Mouse (Mus musculus): ENCODE measurements around the gene Lcn4. TPM values are rescaled to one million over a fixed set of nuclear protein-coding genes. Genes with fewer than 3 reads are reported as not detected.
A peak's percentile ranks its signal among the peaks of the same experiment; 100 is the strongest.
"Not testable (repeated sequence)": the region's sequence is repeated elsewhere in the genome, so short reads cannot be mapped to it uniquely, and the experiment has no call there.

Gene Lcn4
- total RNA-seq (2014; rRNA removed), result not detected in 2 replicates
- polyA plus RNA-seq (2015; fragmentation: Nextera tagmentation; extraction: Ambion mirVana), result not detected in 2 replicates

GRCm38 (mm10) chr2:26671182-26671581 is at the start of gene Lcn4:
Gene Lcn4, minus strand, starts transcription at chr2:26671282.
- ATAC-seq (ENCODE audit: low FRiP score), result no peak
- TF ChIP-seq CTCF (IDR thresholded peaks at IDR 0.05), result no peak
- Histone ChIP-seq H3K4me3 (ENCODE audit: low read depth, low read length) (no peak within 1 kb of the TSS), H3K4me2 (ENCODE audit: low read depth, low read length, poor library complexity, severe bottlenecking) (no peak within 1 kb of the TSS), H3K27ac (ENCODE audit: low read depth, low read length) (no peak within 1 kb of the TSS), H3K36me3 (ENCODE audit: insufficient read depth, low read length) (no peaks in the 10 kb centered on the region), H3K4me1 (ENCODE audit: insufficient read depth, low read length) (no peaks in the 10 kb centered on the region), H3K9ac (replicated peaks; ENCODE audit: low read length, poor library complexity, severe bottlenecking) (no peak within 1 kb of the TSS), H3K27me3 (ENCODE audit: insufficient read depth, low read length) (no peaks in the 10 kb centered on the region), H3K9me3 (ENCODE audit: low read length) (no peaks in the 10 kb centered on the region)
- no peak for DNase-seq (ENCODE audit: low spot score)
- 96% methylated on average over 3 of the region's 3 CpGs for WGBS

DNA sequence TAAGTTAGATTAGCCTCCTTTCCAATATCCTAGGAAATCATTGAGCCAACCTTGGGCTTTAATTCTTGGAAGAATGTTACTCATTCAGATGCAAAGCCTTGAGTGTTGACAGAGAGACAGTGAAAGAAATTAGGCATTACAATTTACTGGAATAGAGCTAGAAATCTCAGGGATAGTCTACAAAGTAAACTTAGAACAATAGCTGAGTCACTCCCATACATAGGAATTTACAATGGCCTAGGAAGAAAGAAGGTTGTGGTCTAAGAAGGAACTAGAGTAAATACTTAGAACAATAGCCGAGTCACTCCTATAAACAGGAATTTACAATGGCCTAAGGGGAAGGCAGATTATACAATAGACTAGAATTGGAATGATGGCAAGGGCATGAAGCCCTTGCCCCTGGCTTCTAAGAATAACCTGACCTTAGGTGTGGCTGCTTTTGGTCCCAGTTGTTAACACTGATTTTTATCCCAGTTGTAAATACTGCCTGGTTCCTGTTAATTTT is 15.1 kb upstream of the Lcn4 start:
- no peak for TF ChIP-seq CTCF (IDR thresholded peaks at IDR 0.05)
- H3K36me3 ChIP-seq (ENCODE audit: insufficient read depth, low read length), result no peaks in the 10 kb centered on the region
- no peak overlapping the region for H3K4me3 ChIP-seq (ENCODE audit: low read depth, low read length)
- no peaks in the 10 kb centered on the region for H3K27me3 ChIP-seq (ENCODE audit: insufficient read depth, low read length)
- H3K9ac ChIP-seq (replicated peaks; ENCODE audit: low read length, poor library complexity, severe bottlenecking), result no peak overlapping the region
- H3K9me3 ChIP-seq (ENCODE audit: low read length), result no peaks in the 10 kb centered on the region
- no peak for DNase-seq (ENCODE audit: low spot score)
- no peak overlapping the region for H3K4me2 ChIP-seq (ENCODE audit: low read depth, low read length, poor library complexity, severe bottlenecking)
- no peak for ATAC-seq (ENCODE audit: low FRiP score)
- WGBS, result 90% methylated on average over 1 of the region's 1 CpGs
- no peak overlapping the region for H3K27ac ChIP-seq (ENCODE audit: low read depth, low read length)
- no peaks in the 10 kb centered on the region for H3K4me1 ChIP-seq (ENCODE audit: insufficient read depth, low read length)

DNA sequence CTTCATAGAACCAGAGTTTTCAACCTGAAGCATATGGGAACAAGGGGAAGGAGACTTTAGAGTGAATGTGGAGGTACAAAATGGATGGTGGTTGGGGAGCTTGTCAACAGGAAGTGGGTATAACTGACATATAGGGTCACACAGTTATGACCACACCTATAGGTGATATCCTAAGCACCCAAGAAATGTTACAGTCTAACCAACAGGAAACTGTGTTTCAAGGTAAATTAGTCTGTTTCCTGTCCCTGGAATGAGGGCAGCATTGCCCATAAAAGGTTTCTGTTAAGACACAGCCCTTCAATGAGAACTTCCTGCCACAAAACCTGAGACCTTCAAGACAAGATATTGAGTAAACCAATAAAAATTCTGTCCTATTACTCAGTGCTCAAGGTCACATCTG is 2.3 kb downstream of the Lcn4 start:
- H3K27ac ChIP-seq (ENCODE audit: low read depth, low read length), result no peak overlapping the region
- H3K36me3 ChIP-seq (ENCODE audit: insufficient read depth, low read length), result no peaks in the 10 kb centered on the region
- no peak for ATAC-seq (ENCODE audit: low FRiP score)
- TF ChIP-seq CTCF (IDR thresholded peaks at IDR 0.05), result no peak
- no peak overlapping the region for H3K9ac ChIP-seq (replicated peaks; ENCODE audit: low read length, poor library complexity, severe bottlenecking)
- H3K4me1 ChIP-seq (ENCODE audit: insufficient read depth, low read length), result no peaks in the 10 kb centered on the region
- H3K27me3 ChIP-seq (ENCODE audit: insufficient read depth, low read length), result no peaks in the 10 kb centered on the region
- no peak overlapping the region for H3K4me3 ChIP-seq (ENCODE audit: low read depth, low read length)
- no peak overlapping the region for H3K4me2 ChIP-seq (ENCODE audit: low read depth, low read length, poor library complexity, severe bottlenecking)
- H3K9me3 ChIP-seq (ENCODE audit: low read length), result no peaks in the 10 kb centered on the region
- no peak for DNase-seq (ENCODE audit: low spot score)

- WGBS, result 94% methylated on average over 1 of the region's 1 CpGs
- H3K4me1 ChIP-seq (ENCODE audit: insufficient read depth, low read length); DNase-seq (ENCODE audit: low spot score); H3K4me3 ChIP-seq (ENCODE audit: low read depth, low read length); H3K36me3 ChIP-seq (ENCODE audit: insufficient read depth, low read length); ATAC-seq (ENCODE audit: low FRiP score); H3K9me3 ChIP-seq (ENCODE audit: low read length); H3K4me2 ChIP-seq (ENCODE audit: low read depth, low read length, poor library complexity, severe bottlenecking); H3K27ac ChIP-seq (ENCODE audit: low read depth, low read length); H3K27me3 ChIP-seq (ENCODE audit: insufficient read depth, low read length); H3K9ac ChIP-seq (replicated peaks; ENCODE audit: low read length, poor library complexity, severe bottlenecking): not testable (repeated sequence)
- peak; percentile 67 for TF ChIP-seq CTCF (IDR thresholded peaks at IDR 0.05)
Observed at GRCm38 (mm10) chr2:26663551-26663950, 7.5 kb downstream of the Lcn4 start.

DNA sequence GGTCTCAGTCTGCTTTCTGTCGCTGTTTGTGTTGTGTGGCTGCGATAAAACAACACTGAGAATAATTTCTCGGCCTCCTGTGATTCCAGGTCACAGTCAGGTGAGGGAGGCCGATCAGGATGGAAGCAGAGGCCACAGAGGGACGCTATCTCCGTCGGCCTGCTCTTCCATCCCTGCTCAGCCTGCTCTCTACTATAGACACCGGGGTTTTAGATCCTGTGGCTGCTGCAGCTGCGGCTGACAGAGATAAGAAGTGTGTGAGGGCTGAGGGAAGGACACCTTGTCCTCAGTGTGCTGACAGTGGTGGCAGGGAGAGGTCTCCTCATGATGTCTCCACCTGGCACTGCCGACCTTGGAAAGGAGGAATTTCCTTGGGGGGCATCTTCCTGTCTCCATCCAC is 8.0 kb downstream of the Lcn4 start:
- no peak overlapping the region for H3K4me2 ChIP-seq (ENCODE audit: low read depth, low read length, poor library complexity, severe bottlenecking)
- no peak overlapping the region for H3K4me3 ChIP-seq (ENCODE audit: low read depth, low read length)
- H3K4me1 ChIP-seq (ENCODE audit: insufficient read depth, low read length), result no peaks in the 10 kb centered on the region
- no peak for TF ChIP-seq CTCF (IDR thresholded peaks at IDR 0.05)
- ATAC-seq (ENCODE audit: low FRiP score), result no peak
- no peaks in the 10 kb centered on the region for H3K27me3 ChIP-seq (ENCODE audit: insufficient read depth, low read length)
- WGBS, result 84% methylated on average over 10 of the region's 10 CpGs
- no peaks in the 10 kb centered on the region for H3K36me3 ChIP-seq (ENCODE audit: insufficient read depth, low read length)
- no peak for DNase-seq (ENCODE audit: low spot score)
- H3K9ac ChIP-seq (replicated peaks; ENCODE audit: low read length, poor library complexity, severe bottlenecking), result no peak overlapping the region
- H3K27ac ChIP-seq (ENCODE audit: low read depth, low read length), result no peak overlapping the region
- no peaks in the 10 kb centered on the region for H3K9me3 ChIP-seq (ENCODE audit: low read length)

GRCm38 (mm10) chr2:26662509-26662882 is 8.6 kb downstream of the Lcn4 start:
- H3K27ac ChIP-seq (ENCODE audit: low read depth, low read length), result no peak overlapping the region

More at GRCm38 (mm10) chr2:26662509-26662882, 8.6 kb downstream of the Lcn4 start:
- Histone ChIP-seq H3K4me2 (ENCODE audit: low read depth, low read length, poor library complexity, severe bottlenecking) (no peak overlapping the region), H3K27me3 (ENCODE audit: insufficient read depth, low read length) (no peaks in the 10 kb centered on the region), H3K4me1 (ENCODE audit: insufficient read depth, low read length) (no peaks in the 10 kb centered on the region), H3K9me3 (ENCODE audit: low read length) (no peaks in the 10 kb centered on the region), H3K36me3 (ENCODE audit: insufficient read depth, low read length) (no peaks in the 10 kb centered on the region), H3K9ac (replicated peaks; ENCODE audit: low read length, poor library complexity, severe bottlenecking) (no peak overlapping the region), H3K4me3 (ENCODE audit: low read depth, low read length) (no peak overlapping the region)
- ATAC-seq (ENCODE audit: low FRiP score) (no peak), DNase-seq (ENCODE audit: low spot score) (no peak)
- WGBS, result 74% methylated on average over 13 of the region's 13 CpGs
- TF ChIP-seq CTCF (IDR thresholded peaks at IDR 0.05), result no peak

Data from midbrain, postnatal 0 days (tissue).